Mouse (Mus musculus) heart, postnatal 0 days (tissue): ENCODE measurements around the gene Cabp4.

ENCODE experiments used
- CTCF ChIP-seq: IDR thresholded peaks from 2 replicates; pipeline ENCODE4 v1.5.1; 2016; ENCODE audit warnings: antibody characterized with exemption, control low read depth, low read depth
- EP300 ChIP-seq: IDR thresholded peaks from 2 replicates; pipeline ENCODE4 v1.6.1; 2016; ENCODE audit warnings: antibody characterized with exemption, low read depth

DNA sequence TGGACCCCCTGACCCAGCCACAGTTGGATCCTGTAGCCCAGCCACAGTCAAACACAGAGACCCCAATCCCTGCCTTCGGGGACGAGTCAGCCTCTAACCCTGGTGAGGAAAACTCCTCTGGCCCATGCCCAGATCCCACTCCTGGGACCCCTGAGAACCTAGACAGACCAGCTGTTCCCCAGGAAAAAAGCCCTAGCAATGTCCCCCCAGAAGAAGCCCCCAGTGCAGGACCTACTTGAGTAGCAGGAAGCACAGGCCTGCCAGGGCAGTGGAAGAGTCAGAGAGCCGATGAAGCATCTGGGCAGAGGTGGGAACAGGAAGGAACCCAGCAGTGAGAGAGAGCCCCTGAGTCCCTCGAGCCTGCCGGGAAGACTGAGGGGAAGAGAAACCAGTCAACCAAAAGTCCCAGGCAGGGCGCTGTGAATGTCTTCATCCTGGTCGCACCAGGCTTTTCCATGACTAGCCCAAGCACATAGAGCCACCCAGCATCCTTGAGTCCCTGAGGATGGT, at the start of gene Cabp4:
- TF ChIP-seq CTCF (no peak), EP300 (no peak)
